Mouse (Mus musculus): ENCODE measurements around the gene Nptx2. TPM values are rescaled to one million over a fixed set of nuclear protein-coding genes. Genes with fewer than 3 reads are reported as not detected.

Nptx2 gene
- 2.8 TPM in 2 replicates for polyA plus RNA-seq (2014; fragmentation: Nextera tagmentation; extraction: Ambion mirVana)

DNA sequence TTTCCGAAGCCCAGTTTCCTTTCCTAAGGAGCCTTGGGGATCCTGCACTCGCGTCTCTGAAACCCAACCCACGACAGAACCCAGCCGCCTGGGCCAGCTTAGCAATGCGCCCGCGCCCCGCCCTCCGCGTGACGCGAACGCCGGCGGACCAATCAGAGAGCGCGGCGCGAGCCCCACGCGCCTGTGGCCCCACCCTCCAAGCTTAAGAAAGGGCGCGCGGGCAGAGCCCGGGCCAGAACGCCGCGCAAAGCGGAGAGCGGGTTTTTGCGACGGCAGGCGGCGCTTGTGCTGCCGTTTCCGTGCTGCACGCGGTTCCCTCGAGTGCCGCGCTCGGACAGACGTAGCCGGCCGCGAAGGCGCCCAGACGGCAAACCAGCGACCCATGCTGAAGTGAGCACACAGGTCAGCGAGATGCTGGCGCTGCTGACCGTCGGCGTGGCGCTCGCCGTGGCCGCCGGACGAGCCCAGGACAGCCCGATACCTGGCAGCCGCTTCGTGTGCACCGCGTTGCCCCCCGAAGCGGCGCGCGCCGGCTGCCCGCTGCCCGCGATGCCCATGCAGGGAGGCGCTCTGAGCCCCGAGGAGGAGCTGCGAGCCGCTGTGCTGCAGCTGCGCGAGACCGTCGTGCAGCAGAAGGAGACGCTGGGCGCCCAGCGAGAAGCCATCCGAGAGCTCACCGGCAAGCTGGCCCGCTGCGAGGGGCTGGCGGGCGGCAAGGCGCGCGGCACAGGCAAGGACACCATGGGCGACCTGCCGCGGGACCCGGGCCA lies at the start of gene Nptx2:
TSS of gene Nptx2 (plus strand) at position 250 of the 770 bp plus-strand sequence.
- peak; percentile 95 for DNase-seq (ENCODE audit: low spot score)
- Histone ChIP-seq H3K9ac (ENCODE audit: low read length) (peak within 1 kb of the TSS; percentile 44), H3K27me3 (ENCODE audit: control insufficient read depth, insufficient read depth, low read length) (peaks cover 25% of the 10 kb centered on the region), H3K4me2 (ENCODE audit: low read depth) (peak within 1 kb of the TSS; percentile 48), H3K27ac (ENCODE audit: low read depth, low read length) (no peak within 1 kb of the TSS), H3K4me1 (ENCODE audit: control insufficient read depth, insufficient read depth, low read length) (peaks cover 21% of the 10 kb centered on the region), H3K4me3 (ENCODE audit: low read depth, low read length) (peak within 1 kb of the TSS; percentile 31), H3K36me3 (ENCODE audit: control insufficient read depth, insufficient read depth, low read length) (no peaks in the 10 kb centered on the region), H3K9me3 (ENCODE audit: control insufficient read depth, low read length) (no peaks in the 10 kb centered on the region)
- peak; percentile 94 for ATAC-seq (ENCODE audit: insufficient read depth, low FRiP score, low TSS enrichment)
- WGBS = under 1% methylated on average over 99 of the region's 99 CpGs

DNA sequence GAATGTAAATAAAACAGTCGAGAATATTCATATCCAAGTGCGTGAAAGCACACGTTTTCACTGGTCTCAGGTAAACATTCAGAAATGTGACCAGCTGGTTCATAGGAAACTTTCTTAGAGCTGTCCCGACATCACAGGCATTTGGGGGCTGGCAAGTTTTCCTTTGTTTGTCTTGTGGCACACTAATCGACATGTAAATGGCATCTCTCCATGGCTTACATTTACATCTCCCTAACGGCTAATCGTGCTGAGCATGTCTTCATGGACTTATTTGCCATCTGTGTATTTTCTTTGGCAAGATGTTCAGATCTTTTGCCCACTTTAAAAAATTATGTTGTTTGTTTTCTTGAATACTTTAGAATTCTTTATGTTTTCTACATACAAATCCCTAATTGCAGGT lies 49.2 kb upstream of the Nptx2 start:
- no peak overlapping the region for H3K4me2 ChIP-seq (ENCODE audit: low read depth)
- DNase-seq (ENCODE audit: low spot score) (no peak), ATAC-seq (ENCODE audit: insufficient read depth, low FRiP score, low TSS enrichment) (no peak)
- no peak overlapping the region for H3K9ac ChIP-seq (ENCODE audit: low read length)
- no peaks in the 10 kb centered on the region for H3K27me3 ChIP-seq (ENCODE audit: control insufficient read depth, insufficient read depth, low read length)
- H3K9me3 ChIP-seq (ENCODE audit: control insufficient read depth, low read length) = no peaks in the 10 kb centered on the region
- H3K36me3 ChIP-seq (ENCODE audit: control insufficient read depth, insufficient read depth, low read length) = no peaks in the 10 kb centered on the region
- WGBS = 86% methylated on average over 7 of the region's 7 CpGs
- H3K4me1 ChIP-seq (ENCODE audit: control insufficient read depth, insufficient read depth, low read length) = no peaks in the 10 kb centered on the region
- no peak overlapping the region for H3K27ac ChIP-seq (ENCODE audit: low read depth, low read length)
- H3K4me3 ChIP-seq (ENCODE audit: low read depth, low read length) = no peak overlapping the region

DNA sequence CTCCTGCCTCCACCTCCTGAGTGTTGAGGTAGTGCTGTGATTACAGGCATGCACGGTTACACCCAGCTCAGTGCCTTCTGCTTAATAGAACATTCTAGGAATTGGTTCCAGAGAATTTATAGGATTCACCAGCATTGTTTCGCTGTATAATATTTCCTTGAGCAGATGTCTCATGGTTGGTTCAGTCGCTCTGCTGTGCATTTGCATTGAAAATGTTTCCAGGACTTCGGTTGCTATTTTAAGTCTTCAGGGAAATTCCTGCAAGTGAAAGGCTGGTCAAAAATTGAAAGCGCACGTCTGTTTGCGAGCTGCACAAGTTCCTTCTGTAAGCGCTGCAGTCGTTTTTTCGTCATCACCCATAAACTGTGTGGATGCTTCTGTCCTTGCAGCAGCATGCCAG lies 41.5 kb upstream of the Nptx2 start:
- H3K4me2 ChIP-seq (ENCODE audit: low read depth) = no peak overlapping the region
- no peak for DNase-seq (ENCODE audit: low spot score)
- no peaks in the 10 kb centered on the region for H3K9me3 ChIP-seq (ENCODE audit: control insufficient read depth, low read length)
- H3K27me3 ChIP-seq (ENCODE audit: control insufficient read depth, insufficient read depth, low read length) = no peaks in the 10 kb centered on the region
- ATAC-seq (ENCODE audit: insufficient read depth, low FRiP score, low TSS enrichment) = no peak
- no peaks in the 10 kb centered on the region for H3K36me3 ChIP-seq (ENCODE audit: control insufficient read depth, insufficient read depth, low read length)
- no peak overlapping the region for H3K27ac ChIP-seq (ENCODE audit: low read depth, low read length)
- H3K4me1 ChIP-seq (ENCODE audit: control insufficient read depth, insufficient read depth, low read length) = no peaks in the 10 kb centered on the region
- 91% methylated on average over 10 of the region's 10 CpGs for WGBS
- no peak overlapping the region for H3K9ac ChIP-seq (ENCODE audit: low read length)
- no peak overlapping the region for H3K4me3 ChIP-seq (ENCODE audit: low read depth, low read length)

DNA sequence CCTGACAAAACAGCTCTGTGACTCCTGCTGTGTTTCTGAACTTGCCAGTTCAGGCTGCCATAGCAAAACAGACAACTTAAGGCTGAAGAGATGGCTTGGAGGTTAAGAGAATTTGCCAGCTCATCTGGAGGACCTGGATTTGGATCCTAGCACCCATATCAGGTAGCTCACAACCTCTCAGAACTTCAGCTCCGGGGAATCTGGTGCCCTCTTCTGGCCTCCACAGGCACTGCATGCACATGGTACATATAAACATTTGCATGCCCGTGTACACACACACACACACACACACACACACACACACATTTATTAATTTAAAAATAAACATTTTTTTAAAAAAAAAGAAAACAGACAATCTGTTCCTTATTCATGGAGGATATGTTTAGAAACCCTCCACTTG lies 40.0 kb upstream of the Nptx2 start:
- H3K36me3 ChIP-seq (ENCODE audit: control insufficient read depth, insufficient read depth, low read length) = no peaks in the 10 kb centered on the region
- H3K9me3 ChIP-seq (ENCODE audit: control insufficient read depth, low read length) = no peaks in the 10 kb centered on the region
- WGBS = 92% methylated on average over 2 of the region's 2 CpGs
- no peak overlapping the region for H3K9ac ChIP-seq (ENCODE audit: low read length)
- H3K4me3 ChIP-seq (ENCODE audit: low read depth, low read length) = no peak overlapping the region
- no peaks in the 10 kb centered on the region for H3K4me1 ChIP-seq (ENCODE audit: control insufficient read depth, insufficient read depth, low read length)
- H3K27me3 ChIP-seq (ENCODE audit: control insufficient read depth, insufficient read depth, low read length) = no peaks in the 10 kb centered on the region
- H3K4me2 ChIP-seq (ENCODE audit: low read depth) = no peak overlapping the region
- no peak overlapping the region for H3K27ac ChIP-seq (ENCODE audit: low read depth, low read length)
- ATAC-seq (ENCODE audit: insufficient read depth, low FRiP score, low TSS enrichment) = no peak
- no peak for DNase-seq (ENCODE audit: low spot score)

DNA sequence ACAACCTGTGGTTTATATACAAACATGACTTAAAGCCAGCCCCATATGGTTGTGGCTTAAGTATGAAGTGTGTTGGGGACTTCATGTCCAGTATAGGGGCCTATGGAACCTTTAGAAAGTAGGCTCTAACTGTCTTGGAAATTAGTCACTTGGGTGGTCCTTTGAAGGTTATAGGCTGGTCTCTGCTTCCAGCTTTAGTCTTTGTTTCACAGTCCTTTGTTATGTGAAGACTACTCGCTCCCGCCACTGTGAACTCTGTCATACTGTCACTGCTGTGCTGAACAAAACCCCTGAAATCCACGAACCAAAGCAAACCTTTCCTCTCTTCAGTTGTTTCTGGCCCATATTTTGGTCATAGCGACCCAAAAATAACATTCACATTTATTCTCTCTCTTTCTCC lies 39.5 kb upstream of the Nptx2 start:
- no peaks in the 10 kb centered on the region for H3K9me3 ChIP-seq (ENCODE audit: control insufficient read depth, low read length)
- no peak for ATAC-seq (ENCODE audit: insufficient read depth, low FRiP score, low TSS enrichment)
- no peaks in the 10 kb centered on the region for H3K36me3 ChIP-seq (ENCODE audit: control insufficient read depth, insufficient read depth, low read length)
- no peaks in the 10 kb centered on the region for H3K4me1 ChIP-seq (ENCODE audit: control insufficient read depth, insufficient read depth, low read length)
- no peak overlapping the region for H3K9ac ChIP-seq (ENCODE audit: low read length)
- H3K27me3 ChIP-seq (ENCODE audit: control insufficient read depth, insufficient read depth, low read length) = no peaks in the 10 kb centered on the region
- H3K4me3 ChIP-seq (ENCODE audit: low read depth, low read length) = no peak overlapping the region
- no peak for DNase-seq (ENCODE audit: low spot score)
- 52% methylated on average over 4 of the region's 4 CpGs for WGBS
- no peak overlapping the region for H3K4me2 ChIP-seq (ENCODE audit: low read depth)
- H3K27ac ChIP-seq (ENCODE audit: low read depth, low read length) = no peak overlapping the region

DNA sequence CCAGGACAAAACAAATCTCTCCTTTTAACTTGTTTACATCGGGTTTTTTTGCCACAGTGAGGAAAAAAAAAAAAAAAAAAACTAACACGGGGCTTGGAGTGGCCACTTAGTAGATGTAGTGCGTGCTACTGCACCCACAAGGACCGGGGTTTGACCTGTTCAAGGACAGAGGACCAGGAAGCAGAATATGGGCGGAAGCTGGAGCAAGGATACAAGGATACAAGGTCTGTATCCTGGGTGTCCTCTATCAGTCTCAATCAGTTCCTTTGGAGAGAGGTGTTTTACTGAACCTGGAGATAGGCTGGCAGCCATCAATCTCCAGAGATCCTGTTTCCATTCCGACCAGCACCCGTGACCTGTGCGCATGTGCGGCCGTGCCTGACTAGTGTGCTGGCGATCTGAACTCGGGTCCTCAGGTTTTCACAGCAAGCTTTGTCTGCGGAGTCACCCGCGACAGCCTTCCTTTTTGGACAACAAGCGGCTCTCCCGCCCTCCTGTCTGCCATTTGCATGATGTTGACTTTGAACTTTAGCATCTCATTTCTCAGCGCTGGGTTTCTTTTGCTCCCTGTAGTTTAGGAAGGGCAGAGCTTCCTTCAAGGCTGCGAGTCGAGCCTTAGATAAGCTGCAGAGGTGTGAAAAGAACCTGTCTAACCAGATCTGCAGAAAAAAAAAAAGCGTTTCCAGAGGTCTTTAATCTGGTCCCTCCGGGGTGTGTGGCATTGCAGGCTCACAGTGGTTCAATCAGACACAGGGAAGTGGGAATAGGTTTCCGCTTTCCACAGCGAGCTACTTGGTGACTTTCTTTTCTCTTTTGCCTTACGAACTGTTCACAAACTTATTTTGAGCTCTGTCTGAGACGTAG lies 38.8 kb upstream of the Nptx2 start:
- no peak for DNase-seq (ENCODE audit: low spot score)

DNA sequence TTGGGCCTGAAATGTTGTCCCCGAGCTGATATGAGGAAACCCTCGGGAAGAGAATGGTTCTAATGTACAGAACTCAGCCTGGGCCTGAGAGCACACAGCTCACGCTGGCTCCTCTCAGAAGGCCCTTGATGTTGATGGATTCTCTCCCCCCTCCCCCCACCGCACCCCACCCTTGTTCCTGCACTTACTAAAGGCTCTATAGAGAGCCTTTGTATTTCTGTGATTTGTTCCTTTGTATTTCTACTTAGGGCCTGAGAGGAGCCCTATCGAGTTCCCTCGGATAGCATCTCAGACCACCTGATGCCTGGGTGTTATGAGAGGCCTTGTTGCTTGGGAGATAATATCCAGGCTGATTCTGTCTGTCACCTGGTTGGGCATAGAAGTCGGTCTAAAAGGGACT lies 36.3 kb upstream of the Nptx2 start:
- DNase-seq (ENCODE audit: low spot score) (peak; percentile 22), ATAC-seq (ENCODE audit: insufficient read depth, low FRiP score, low TSS enrichment) (no peak)
- H3K27ac ChIP-seq (ENCODE audit: low read depth, low read length) = no peak overlapping the region
- H3K36me3 ChIP-seq (ENCODE audit: control insufficient read depth, insufficient read depth, low read length) = no peaks in the 10 kb centered on the region
- no peak overlapping the region for H3K4me3 ChIP-seq (ENCODE audit: low read depth, low read length)
- H3K4me1 ChIP-seq (ENCODE audit: control insufficient read depth, insufficient read depth, low read length) = no peaks in the 10 kb centered on the region
- WGBS = 47% methylated on average over 7 of the region's 7 CpGs
- no peak overlapping the region for H3K9ac ChIP-seq (ENCODE audit: low read length)
- no peaks in the 10 kb centered on the region for H3K9me3 ChIP-seq (ENCODE audit: control insufficient read depth, low read length)
- H3K4me2 ChIP-seq (ENCODE audit: low read depth) = no peak overlapping the region
- H3K27me3 ChIP-seq (ENCODE audit: control insufficient read depth, insufficient read depth, low read length) = no peaks in the 10 kb centered on the region

More for the DNA sequence above, 38.8 kb upstream of the Nptx2 start:
- H3K9ac ChIP-seq (ENCODE audit: low read length) = no peak overlapping the region
- H3K27me3 ChIP-seq (ENCODE audit: control insufficient read depth, insufficient read depth, low read length) = no peaks in the 10 kb centered on the region
- H3K4me1 ChIP-seq (ENCODE audit: control insufficient read depth, insufficient read depth, low read length) = no peaks in the 10 kb centered on the region
- H3K4me3 ChIP-seq (ENCODE audit: low read depth, low read length) = no peak overlapping the region
- no peak overlapping the region for H3K27ac ChIP-seq (ENCODE audit: low read depth, low read length)
- WGBS = 38% methylated on average over 26 of the region's 26 CpGs
- H3K4me2 ChIP-seq (ENCODE audit: low read depth) = no peak overlapping the region
- ATAC-seq (ENCODE audit: insufficient read depth, low FRiP score, low TSS enrichment) = no peak
- no peaks in the 10 kb centered on the region for H3K9me3 ChIP-seq (ENCODE audit: control insufficient read depth, low read length)
- H3K36me3 ChIP-seq (ENCODE audit: control insufficient read depth, insufficient read depth, low read length) = no peaks in the 10 kb centered on the region

DNA sequence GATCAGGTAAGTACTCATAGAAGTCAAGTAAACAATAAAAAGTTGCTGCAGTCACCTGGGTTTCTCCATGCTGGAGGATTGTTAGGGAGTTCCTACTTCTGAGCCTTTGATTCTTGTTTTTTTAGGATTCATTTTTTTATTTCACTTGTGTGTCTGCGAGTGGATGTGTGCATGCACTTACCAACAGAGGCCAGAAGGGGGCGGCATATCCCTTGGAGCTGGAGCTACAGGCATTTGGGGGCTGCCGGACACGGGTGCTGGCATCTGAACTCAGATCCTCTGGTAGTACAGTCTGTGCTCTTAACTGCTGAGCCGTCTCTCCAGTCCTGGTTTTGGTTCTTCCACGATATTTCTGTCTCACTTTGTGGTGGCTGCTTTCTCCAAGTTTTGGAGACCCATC lies 31.0 kb upstream of the Nptx2 start:
- Histone ChIP-seq H3K4me2 (ENCODE audit: low read depth) (no peak overlapping the region), H3K36me3 (ENCODE audit: control insufficient read depth, insufficient read depth, low read length) (no peaks in the 10 kb centered on the region), H3K27ac (ENCODE audit: low read depth, low read length) (no peak overlapping the region), H3K27me3 (ENCODE audit: control insufficient read depth, insufficient read depth, low read length) (no peaks in the 10 kb centered on the region), H3K9me3 (ENCODE audit: control insufficient read depth, low read length) (no peaks in the 10 kb centered on the region), H3K4me3 (ENCODE audit: low read depth, low read length) (no peak overlapping the region), H3K9ac (ENCODE audit: low read length) (no peak overlapping the region), H3K4me1 (ENCODE audit: control insufficient read depth, insufficient read depth, low read length) (no peaks in the 10 kb centered on the region)
- 69% methylated on average over 6 of the region's 6 CpGs for WGBS
- ATAC-seq (ENCODE audit: insufficient read depth, low FRiP score, low TSS enrichment) = no peak
- peak; percentile 14 for DNase-seq (ENCODE audit: low spot score)
